Mouse (Mus musculus): ENCODE results near the gene Lce1k. TPM values are rescaled to one million over a fixed set of nuclear protein-coding genes. Genes with fewer than 3 reads are reported as not detected.
"Not testable (repeated sequence)": the region's sequence is repeated elsewhere in the genome, so short reads cannot be mapped to it uniquely, and the experiment has no call there.

Lce1k gene
- not detected in 2 replicates for polyA plus RNA-seq (2014; fragmentation: Nextera tagmentation; extraction: Ambion mirVana)

DNA sequence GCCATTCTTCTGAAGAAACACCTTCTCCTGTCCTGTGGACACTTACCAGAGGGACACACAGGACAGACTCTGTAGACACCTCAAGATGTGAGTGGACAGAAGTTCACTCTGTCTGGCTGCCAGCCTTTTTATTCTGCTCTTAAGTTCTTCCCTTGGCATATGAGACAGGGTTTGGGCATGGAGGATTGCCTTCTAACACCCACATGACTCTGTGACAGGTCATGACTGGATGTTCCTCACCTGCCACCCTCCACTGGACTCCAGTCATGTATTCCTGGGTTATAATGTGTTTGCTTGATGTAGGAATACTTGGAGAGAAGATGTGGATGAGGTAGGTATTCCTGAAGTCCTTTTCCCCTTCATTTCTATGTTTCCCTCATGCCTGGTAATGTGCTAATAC is at the start of gene Lce1k:
Gene Lce1k, minus strand, starts transcription at position 101 of the 400 bp plus-strand sequence.
- TF ChIP-seq CTCF (IDR thresholded peaks at IDR 0.05; ENCODE audit: low read depth) = no peak
- no peaks in the 10 kb centered on the region for H3K36me3 ChIP-seq (ENCODE audit: insufficient read depth)
- no peak within 1 kb of the TSS for H3K9ac ChIP-seq
- no peak for ATAC-seq (ENCODE audit: insufficient read depth)
- no peaks in the 10 kb centered on the region for H3K27me3 ChIP-seq (ENCODE audit: insufficient read depth, low read length)
- H3K4me2 ChIP-seq = no peak within 1 kb of the TSS
- H3K9me3 ChIP-seq (ENCODE audit: low read depth, low read length) = no peaks in the 10 kb centered on the region
- no peaks in the 10 kb centered on the region for H3K4me1 ChIP-seq (ENCODE audit: insufficient read depth)
- DNase-seq = no peak
- no peak within 1 kb of the TSS for H3K4me3 ChIP-seq (ENCODE audit: low read depth, low read length)
- no peak within 1 kb of the TSS for H3K27ac ChIP-seq (ENCODE audit: low read depth)

- ATAC-seq (ENCODE audit: insufficient read depth) (no peak), DNase-seq (no peak)
- Histone ChIP-seq H3K36me3 (ENCODE audit: insufficient read depth) (no peaks in the 10 kb centered on the region), H3K4me2 (no peak within 1 kb of the TSS), H3K9ac (no peak within 1 kb of the TSS), H3K27me3 (ENCODE audit: insufficient read depth, low read length) (no peaks in the 10 kb centered on the region), H3K27ac (ENCODE audit: low read depth) (no peak within 1 kb of the TSS), H3K4me3 (ENCODE audit: low read depth, low read length) (no peak within 1 kb of the TSS), H3K9me3 (ENCODE audit: low read depth, low read length) (no peaks in the 10 kb centered on the region), H3K4me1 (ENCODE audit: insufficient read depth) (no peaks in the 10 kb centered on the region)
- no peak for TF ChIP-seq CTCF (IDR thresholded peaks at IDR 0.05; ENCODE audit: low read depth)
- 85% methylated on average over 3 of the region's 3 CpGs for WGBS
Observed at GRCm38 (mm10) chr3:92851186-92851585, 43.5 kb upstream of the Lce1k start, which contains the start of gene Lce1l. TSS of gene Lce1l (minus strand) at chr3:92851286.

DNA sequence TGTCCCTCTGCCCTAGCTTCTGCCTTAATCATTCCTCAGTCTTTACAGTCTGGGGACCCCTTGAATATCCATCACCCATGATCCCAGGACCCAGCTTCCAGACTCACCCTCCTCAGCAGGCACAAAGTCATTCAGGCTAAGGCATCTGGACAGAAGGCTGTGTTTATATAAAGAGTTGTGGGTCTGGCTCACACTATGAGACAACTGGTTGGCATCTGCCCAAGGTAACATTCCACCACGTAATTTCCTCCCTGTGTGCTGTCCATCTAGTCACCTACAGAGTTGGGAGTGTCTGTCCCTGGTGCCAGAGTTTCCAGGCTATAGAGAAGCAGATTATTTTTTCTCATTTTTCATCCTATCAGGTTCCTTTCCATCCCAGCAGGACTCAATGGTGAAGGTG is 19.4 kb upstream of the Lce1k start, which contains the start of gene Kprp:
Gene Kprp, minus strand, starts transcription at position 140 of the 400 bp plus-strand sequence.
- Histone ChIP-seq H3K4me1 (ENCODE audit: insufficient read depth) (no peaks in the 10 kb centered on the region), H3K9me3 (ENCODE audit: low read depth, low read length) (no peaks in the 10 kb centered on the region), H3K27ac (ENCODE audit: low read depth) (no peak within 1 kb of the TSS), H3K4me2 (no peak within 1 kb of the TSS), H3K9ac (no peak within 1 kb of the TSS), H3K4me3 (ENCODE audit: low read depth, low read length) (no peak within 1 kb of the TSS), H3K36me3 (ENCODE audit: insufficient read depth) (no peaks in the 10 kb centered on the region), H3K27me3 (ENCODE audit: insufficient read depth, low read length) (no peaks in the 10 kb centered on the region)
- ATAC-seq (ENCODE audit: insufficient read depth) (peak; percentile 62; the same call in 1 of the 2 replicates), DNase-seq (peak; percentile 37)
- 8% methylated on average over 1 of the region's 1 CpGs for WGBS
- TF ChIP-seq CTCF (IDR thresholded peaks at IDR 0.05; ENCODE audit: low read depth) = no peak

GRCm38 (mm10) chr3:92825808-92826207 is 18.1 kb upstream of the Lce1k start:
- no peaks in the 10 kb centered on the region for H3K4me1 ChIP-seq (ENCODE audit: insufficient read depth)
- WGBS = 7% methylated on average over 1 of the region's 1 CpGs
- no peaks in the 10 kb centered on the region for H3K9me3 ChIP-seq (ENCODE audit: low read depth, low read length)
- TF ChIP-seq CTCF (IDR thresholded peaks at IDR 0.05; ENCODE audit: low read depth) = peak; percentile 22; the same call in 1 of the 2 replicates
- no peaks in the 10 kb centered on the region for H3K36me3 ChIP-seq (ENCODE audit: insufficient read depth)
- ATAC-seq (ENCODE audit: insufficient read depth) = no peak
- peak; percentile 1 for DNase-seq
- no peaks in the 10 kb centered on the region for H3K27me3 ChIP-seq (ENCODE audit: insufficient read depth, low read length)
- H3K27ac ChIP-seq (ENCODE audit: low read depth) = no peak overlapping the region
- no peak overlapping the region for H3K4me2 ChIP-seq
- H3K4me3 ChIP-seq (ENCODE audit: low read depth, low read length) = no peak overlapping the region
- no peak overlapping the region for H3K9ac ChIP-seq

- H3K36me3 ChIP-seq (ENCODE audit: insufficient read depth); H3K4me1 ChIP-seq (ENCODE audit: insufficient read depth); H3K4me2 ChIP-seq; H3K4me3 ChIP-seq (ENCODE audit: low read depth, low read length); ATAC-seq (ENCODE audit: insufficient read depth); H3K27ac ChIP-seq (ENCODE audit: low read depth); H3K9me3 ChIP-seq (ENCODE audit: low read depth, low read length); H3K27me3 ChIP-seq (ENCODE audit: insufficient read depth, low read length); H3K9ac ChIP-seq; DNase-seq: not testable (repeated sequence)
- WGBS = 84% methylated on average over 2 of the region's 2 CpGs
Observed at GRCm38 (mm10) chr3:92816036-92816435, 8.3 kb upstream of the Lce1k start.

- no peak overlapping the region for H3K4me3 ChIP-seq (ENCODE audit: low read depth, low read length)
- WGBS = 91% methylated on average over 3 of the region's 3 CpGs
- H3K4me1 ChIP-seq (ENCODE audit: insufficient read depth) = no peaks in the 10 kb centered on the region
- no peak overlapping the region for H3K27ac ChIP-seq (ENCODE audit: low read depth)
- H3K9ac ChIP-seq = no peak overlapping the region
- H3K27me3 ChIP-seq (ENCODE audit: insufficient read depth, low read length) = no peaks in the 10 kb centered on the region
- no peaks in the 10 kb centered on the region for H3K36me3 ChIP-seq (ENCODE audit: insufficient read depth)
- no peak overlapping the region for H3K4me2 ChIP-seq
- DNase-seq (no peak), ATAC-seq (ENCODE audit: insufficient read depth) (no peak)
- H3K9me3 ChIP-seq (ENCODE audit: low read depth, low read length) = no peaks in the 10 kb centered on the region
- no peak for TF ChIP-seq CTCF (IDR thresholded peaks at IDR 0.05; ENCODE audit: low read depth)
Observed at GRCm38 (mm10) chr3:92815581-92815980, 7.9 kb upstream of the Lce1k start.

GRCm38 (mm10) chr3:92790414-92790813 is 17.3 kb downstream of the Lce1k start, which contains the start of gene Lce1j:
TSS of gene Lce1j (minus strand) at chr3:92790514.
- Histone ChIP-seq H3K4me3 (ENCODE audit: low read depth, low read length) (no peak within 1 kb of the TSS), H3K4me1 (ENCODE audit: insufficient read depth) (no peaks in the 10 kb centered on the region), H3K36me3 (ENCODE audit: insufficient read depth) (no peaks in the 10 kb centered on the region), H3K9me3 (ENCODE audit: low read depth, low read length) (no peaks in the 10 kb centered on the region), H3K27ac (ENCODE audit: low read depth) (no peak within 1 kb of the TSS), H3K27me3 (ENCODE audit: insufficient read depth, low read length) (no peaks in the 10 kb centered on the region), H3K4me2 (no peak within 1 kb of the TSS), H3K9ac (no peak within 1 kb of the TSS)
- DNase-seq (no peak), ATAC-seq (ENCODE audit: insufficient read depth) (no peak)
- TF ChIP-seq CTCF (IDR thresholded peaks at IDR 0.05; ENCODE audit: low read depth) = no peak
- 59% methylated on average over 1 of the region's 1 CpGs for WGBS

- no peak within 1 kb of the TSS for H3K27ac ChIP-seq (ENCODE audit: low read depth)
- H3K9ac ChIP-seq = no peak within 1 kb of the TSS
- H3K27me3 ChIP-seq (ENCODE audit: insufficient read depth, low read length) = no peaks in the 10 kb centered on the region
- no peak within 1 kb of the TSS for H3K4me2 ChIP-seq
- H3K36me3 ChIP-seq (ENCODE audit: insufficient read depth) = no peaks in the 10 kb centered on the region
- H3K9me3 ChIP-seq (ENCODE audit: low read depth, low read length) = no peaks in the 10 kb centered on the region
- 89% methylated on average over 1 of the region's 1 CpGs for WGBS
- DNase-seq (no peak), ATAC-seq (ENCODE audit: insufficient read depth) (no peak)
- no peak within 1 kb of the TSS for H3K4me3 ChIP-seq (ENCODE audit: low read depth, low read length)
- TF ChIP-seq CTCF (IDR thresholded peaks at IDR 0.05; ENCODE audit: low read depth) = no peak
- no peaks in the 10 kb centered on the region for H3K4me1 ChIP-seq (ENCODE audit: insufficient read depth)
Observed at GRCm38 (mm10) chr3:92778799-92779198, 28.9 kb downstream of the Lce1k start, which contains the start of gene Lce1i. TSS of gene Lce1i (minus strand) at chr3:92778899.

Data from lung, embryonic 14.5 days (tissue).